Mouse (Mus musculus) ES-E14 (cell line): ENCODE measurements around the gene D3Ertd751e.

Experiments used
- CHD2 ChIP-seq: IDR thresholded peaks from 2 replicates; pipeline ENCODE4 v1.6.1; 2014; ENCODE audit warnings: mild to moderate bottlenecking, low read depth, low read length, inconsistent platforms
- HCFC1 ChIP-seq: IDR thresholded peaks from 2 replicates; pipeline ENCODE4 v1.6.1; 2012; ENCODE audit warnings: low read length, inconsistent platforms, borderline replicate concordance; ENCODE audit not compliant: insufficient read depth
- MAFK ChIP-seq: IDR thresholded peaks from 2 replicates; pipeline ENCODE4 v1.6.1; 2014; ENCODE audit warnings: mild to moderate bottlenecking, low read depth, low read length, inconsistent platforms; ENCODE audit not compliant: insufficient read depth
- ZNF384 ChIP-seq: IDR thresholded peaks from 2 replicates; pipeline ENCODE4 v1.6.1; 2012; ENCODE audit warnings: low read depth, low read length, inconsistent platforms

DNA sequence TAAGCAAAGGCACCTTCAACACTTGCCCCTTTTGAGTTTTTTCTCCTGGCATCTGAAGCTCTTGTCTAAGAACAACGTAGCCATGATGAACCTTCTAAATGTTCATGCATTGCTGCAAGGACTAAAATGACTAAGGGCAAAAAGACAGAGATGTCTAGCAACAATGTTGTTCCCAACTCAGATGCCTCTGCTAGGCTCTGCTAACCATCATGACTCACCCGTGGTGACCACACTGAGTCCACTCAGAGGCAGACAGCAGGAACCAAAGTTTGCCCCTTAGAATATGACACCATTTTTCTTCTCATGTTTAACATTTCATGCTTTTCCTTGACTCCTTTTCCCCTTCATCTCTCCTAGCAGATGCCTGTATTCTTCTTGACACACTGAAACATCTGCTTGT is 12.1 kb downstream of the D3Ertd751e start:
- TF ChIP-seq ZNF384: no peak
- TF ChIP-seq MAFK: no peak
- TF ChIP-seq CHD2: no peak
- no peak for TF ChIP-seq HCFC1
